Mouse (Mus musculus): ENCODE results near the gene Myo6.
"Not testable (repeated sequence)": the region's sequence is repeated elsewhere in the genome, so short reads cannot be mapped to it uniquely, and the experiment has no call there.

Myo6 gene

GRCm38 (mm10) chr9:80303518-80303917 is 138.7 kb downstream of the Myo6 start:
- DNase-seq (ENCODE audit: low spot score) = no peak

GRCm38 (mm10) chr9:80306390-80306789 is 141.6 kb downstream of the Myo6 start:
- no peak for DNase-seq (ENCODE audit: low spot score)

GRCm38 (mm10) chr9:80306853-80307252 is 142.0 kb downstream of the Myo6 start:
- DNase-seq (ENCODE audit: low spot score) = peak; percentile 33

- DNase-seq (ENCODE audit: low spot score) = no peak
These were observed 142.8 kb downstream of the Myo6 start for GRCm38 (mm10) chr9:80307629-80308028.

- DNase-seq (ENCODE audit: low spot score) = no peak
These were observed 148.8 kb downstream of the Myo6 start for GRCm38 (mm10) chr9:80313610-80314009.

GRCm38 (mm10) chr9:80315922-80316321 is 151.1 kb downstream of the Myo6 start:
- DNase-seq (ENCODE audit: low spot score) = no peak

- no peak for DNase-seq (ENCODE audit: low spot score)
These were observed 153.2 kb downstream of the Myo6 start for GRCm38 (mm10) chr9:80318027-80318426.

- DNase-seq (ENCODE audit: low spot score) = not testable (repeated sequence)
These were observed 156.4 kb downstream of the Myo6 start for GRCm38 (mm10) chr9:80321051-80321887.

- DNase-seq (ENCODE audit: low spot score) = peak; percentile 86
These were observed 167.3 kb downstream of the Myo6 start for GRCm38 (mm10) chr9:80332153-80332552.

- DNase-seq (ENCODE audit: low spot score) = peak; percentile 5
These were observed 168.6 kb downstream of the Myo6 start for GRCm38 (mm10) chr9:80333466-80333865.

- DNase-seq (ENCODE audit: low spot score) = no peak
These were observed 169.3 kb downstream of the Myo6 start for GRCm38 (mm10) chr9:80333998-80334605.

GRCm38 (mm10) chr9:80335660-80336357 is 171.0 kb downstream of the Myo6 start:
- no peak for DNase-seq (ENCODE audit: low spot score)

- DNase-seq (ENCODE audit: low spot score) = no peak
These were observed 173.2 kb downstream of the Myo6 start for GRCm38 (mm10) chr9:80338026-80338425.

- no peak for DNase-seq (ENCODE audit: low spot score)
These were observed 176.1 kb downstream of the Myo6 start for GRCm38 (mm10) chr9:80340927-80341326.

- DNase-seq (ENCODE audit: low spot score) = no peak
These were observed 176.9 kb downstream of the Myo6 start for GRCm38 (mm10) chr9:80341756-80342155.

GRCm38 (mm10) chr9:80342520-80342919 is 177.7 kb downstream of the Myo6 start:
- no peak for DNase-seq (ENCODE audit: low spot score)

GRCm38 (mm10) chr9:80344451-80345000 is 179.7 kb downstream of the Myo6 start:
- no peak for DNase-seq (ENCODE audit: low spot score)

GRCm38 (mm10) chr9:80351295-80351677 is 186.5 kb downstream of the Myo6 start:
- no peak for DNase-seq (ENCODE audit: low spot score)

GRCm38 (mm10) chr9:80351678-80352331 is 187.0 kb downstream of the Myo6 start:
- DNase-seq (ENCODE audit: low spot score) = peak; percentile 78

- DNase-seq (ENCODE audit: low spot score) = no peak
These were observed 195.2 kb downstream of the Myo6 start for GRCm38 (mm10) chr9:80360063-80360462.
